Mouse (Mus musculus): ENCODE data around the gene Chst14. TPM values are rescaled to one million over a fixed set of nuclear protein-coding genes. Genes with fewer than 3 reads are reported as not detected.

Gene Chst14
- polyA plus RNA-seq, 1 experiment from 2014 or later, result 7.1 TPM

DNA sequence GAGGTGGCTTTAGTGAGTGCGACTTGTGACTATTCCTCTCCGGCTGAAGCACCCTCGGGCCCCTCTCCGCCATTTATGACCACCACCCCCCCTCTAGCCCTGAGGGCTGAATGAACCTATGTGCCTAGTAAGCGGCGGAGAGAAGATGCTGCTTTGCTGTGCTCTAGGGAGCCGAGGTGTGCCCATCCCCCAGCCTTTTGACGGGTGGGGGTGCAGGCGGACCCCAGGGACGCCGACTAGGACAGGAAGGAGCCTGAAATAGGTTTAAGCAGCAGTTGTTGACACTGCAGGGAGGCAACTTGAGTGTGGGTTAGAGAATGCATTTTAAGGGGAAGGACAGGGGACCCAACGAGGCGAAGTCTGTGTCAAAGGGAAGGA is 29.4 kb upstream of the Chst14 start:
- Histone ChIP-seq H3K4me3 (ENCODE audit: low read depth, low read length) (peak overlapping the region; percentile 34), H3K27me3 (replicated peaks; ENCODE audit: control insufficient read depth, insufficient read depth, low read length) (peaks cover 60% of the 10 kb centered on the region), H3K9me3 (replicated peaks; ENCODE audit: control insufficient read depth, low read length) (no peaks in the 10 kb centered on the region), H3K9ac (ENCODE audit: low read length) (peak overlapping the region; percentile 54), H3K4me1 (ENCODE audit: control insufficient read depth, insufficient read depth, low read length) (peaks cover 20% of the 10 kb centered on the region), H3K27ac (ENCODE audit: low read depth, low read length) (no peak overlapping the region), H3K4me2 (ENCODE audit: low read length) (peak overlapping the region; percentile 77), H3K36me3 (ENCODE audit: control insufficient read depth, insufficient read depth, low read length) (no peaks in the 10 kb centered on the region)
- DNase-seq (ENCODE audit: low spot score) (no peak), ATAC-seq (no peak)
- 1% methylated on average over 13 of the region's 13 CpGs for WGBS

GRCm38 (mm10) chr2:118897392-118897791 is 28.9 kb upstream of the Chst14 start:
- no peak for ATAC-seq
- DNase-seq (ENCODE audit: low spot score), result no peak
- peaks cover 20% of the 10 kb centered on the region for H3K4me1 ChIP-seq (ENCODE audit: control insufficient read depth, insufficient read depth, low read length)
- WGBS, result under 1% methylated on average over 7 of the region's 7 CpGs
- no peak overlapping the region for H3K27ac ChIP-seq (ENCODE audit: low read depth, low read length)
- H3K9me3 ChIP-seq (replicated peaks; ENCODE audit: control insufficient read depth, low read length), result no peaks in the 10 kb centered on the region
- H3K27me3 ChIP-seq (replicated peaks; ENCODE audit: control insufficient read depth, insufficient read depth, low read length), result peaks cover 60% of the 10 kb centered on the region
- peak overlapping the region; percentile 77 for H3K4me2 ChIP-seq (ENCODE audit: low read length)
- no peaks in the 10 kb centered on the region for H3K36me3 ChIP-seq (ENCODE audit: control insufficient read depth, insufficient read depth, low read length)
- peak overlapping the region; percentile 54; the same call in 1 of the 2 replicates for H3K9ac ChIP-seq (ENCODE audit: low read length)
- peak overlapping the region; percentile 34 for H3K4me3 ChIP-seq (ENCODE audit: low read depth, low read length)

GRCm38 (mm10) chr2:118897808-118898207 is 28.5 kb upstream of the Chst14 start:
- H3K4me3 ChIP-seq (ENCODE audit: low read depth, low read length), result no peak overlapping the region
- no peak for ATAC-seq

DNA sequence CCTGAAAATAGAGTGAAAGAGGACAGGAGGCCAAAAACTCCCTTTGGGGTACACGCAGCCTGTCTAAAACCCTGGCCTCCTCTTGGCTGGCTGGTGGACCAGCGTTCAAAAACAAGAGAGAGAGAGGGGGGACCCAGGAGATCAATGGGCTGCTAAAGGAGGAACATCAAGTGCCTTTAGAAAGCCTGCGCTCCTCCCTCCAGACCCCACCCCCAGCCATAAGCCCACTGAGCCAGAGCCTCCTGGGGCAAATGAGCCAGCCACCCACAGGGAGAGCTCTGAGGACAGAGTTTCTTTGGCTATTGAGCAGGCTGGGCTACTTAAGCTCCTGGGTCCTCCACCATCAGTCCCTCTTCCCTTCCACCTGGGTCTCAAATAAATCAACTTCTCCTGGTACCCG is 27.5 kb upstream of the Chst14 start:
- Histone ChIP-seq H3K9ac (ENCODE audit: low read length) (no peak overlapping the region), H3K4me2 (ENCODE audit: low read length) (no peak overlapping the region), H3K9me3 (replicated peaks; ENCODE audit: control insufficient read depth, low read length) (no peaks in the 10 kb centered on the region), H3K27ac (ENCODE audit: low read depth, low read length) (no peak overlapping the region), H3K4me1 (ENCODE audit: control insufficient read depth, insufficient read depth, low read length) (peaks cover 31% of the 10 kb centered on the region), H3K27me3 (replicated peaks; ENCODE audit: control insufficient read depth, insufficient read depth, low read length) (peaks cover 60% of the 10 kb centered on the region), H3K36me3 (ENCODE audit: control insufficient read depth, insufficient read depth, low read length) (no peaks in the 10 kb centered on the region), H3K4me3 (ENCODE audit: low read depth, low read length) (no peak overlapping the region)
- 0% methylated on average over 4 of the region's 4 CpGs for WGBS
- ATAC-seq, result no peak
- DNase-seq (ENCODE audit: low spot score), result no peak

More at GRCm38 (mm10) chr2:118897808-118898207, 28.5 kb upstream of the Chst14 start:
- Histone ChIP-seq H3K27me3 (replicated peaks; ENCODE audit: control insufficient read depth, insufficient read depth, low read length) (peaks cover 60% of the 10 kb centered on the region), H3K9ac (ENCODE audit: low read length) (no peak overlapping the region), H3K4me2 (ENCODE audit: low read length) (0 out of 2 replicates have a peak overlapping the region, but pooled peaks have one; percentile 77), H3K36me3 (ENCODE audit: control insufficient read depth, insufficient read depth, low read length) (no peaks in the 10 kb centered on the region), H3K4me1 (ENCODE audit: control insufficient read depth, insufficient read depth, low read length) (peaks cover 21% of the 10 kb centered on the region), H3K9me3 (replicated peaks; ENCODE audit: control insufficient read depth, low read length) (no peaks in the 10 kb centered on the region), H3K27ac (ENCODE audit: low read depth, low read length) (no peak overlapping the region)
- WGBS, result under 1% methylated on average over 11 of the region's 11 CpGs
- no peak for DNase-seq (ENCODE audit: low spot score)

GRCm38 (mm10) chr2:118899306-118899705 is 27.0 kb upstream of the Chst14 start:
- Histone ChIP-seq H3K36me3 (ENCODE audit: control insufficient read depth, insufficient read depth, low read length) (no peaks in the 10 kb centered on the region), H3K4me3 (ENCODE audit: low read depth, low read length) (no peak overlapping the region), H3K9ac (ENCODE audit: low read length) (no peak overlapping the region), H3K4me1 (ENCODE audit: control insufficient read depth, insufficient read depth, low read length) (peaks cover 36% of the 10 kb centered on the region), H3K4me2 (ENCODE audit: low read length) (no peak overlapping the region), H3K27me3 (replicated peaks; ENCODE audit: control insufficient read depth, insufficient read depth, low read length) (peaks cover 60% of the 10 kb centered on the region), H3K9me3 (replicated peaks; ENCODE audit: control insufficient read depth, low read length) (no peaks in the 10 kb centered on the region), H3K27ac (ENCODE audit: low read depth, low read length) (no peak overlapping the region)
- ATAC-seq, result no peak
- WGBS, result 10% methylated on average over 7 of the region's 7 CpGs
- no peak for DNase-seq (ENCODE audit: low spot score)

- H3K27ac ChIP-seq (ENCODE audit: low read depth, low read length), result no peak within 1 kb of the TSS
- peaks cover 40% of the 10 kb centered on the region for H3K4me1 ChIP-seq (ENCODE audit: control insufficient read depth, insufficient read depth, low read length)
- peak; percentile 38 for DNase-seq (ENCODE audit: low spot score)
- H3K36me3 ChIP-seq (ENCODE audit: control insufficient read depth, insufficient read depth, low read length), result no peaks in the 10 kb centered on the region
- peak within 1 kb of the TSS; percentile 64 for H3K9ac ChIP-seq (ENCODE audit: low read length)
- no peak for ATAC-seq
- H3K9me3 ChIP-seq (replicated peaks; ENCODE audit: control insufficient read depth, low read length), result no peaks in the 10 kb centered on the region
- 1% methylated on average over 32 of the region's 32 CpGs for WGBS
- H3K27me3 ChIP-seq (replicated peaks; ENCODE audit: control insufficient read depth, insufficient read depth, low read length), result peaks cover 51% of the 10 kb centered on the region
- H3K4me2 ChIP-seq (ENCODE audit: low read length), result peak within 1 kb of the TSS; percentile 99
- H3K4me3 ChIP-seq (ENCODE audit: low read depth, low read length), result peak within 1 kb of the TSS; percentile 90
Observed at GRCm38 (mm10) chr2:118899981-118900825, 26.1 kb upstream of the Chst14 start, which contains the start of gene Bahd1. TSS of gene Bahd1 (plus strand) at chr2:118900377.

DNA sequence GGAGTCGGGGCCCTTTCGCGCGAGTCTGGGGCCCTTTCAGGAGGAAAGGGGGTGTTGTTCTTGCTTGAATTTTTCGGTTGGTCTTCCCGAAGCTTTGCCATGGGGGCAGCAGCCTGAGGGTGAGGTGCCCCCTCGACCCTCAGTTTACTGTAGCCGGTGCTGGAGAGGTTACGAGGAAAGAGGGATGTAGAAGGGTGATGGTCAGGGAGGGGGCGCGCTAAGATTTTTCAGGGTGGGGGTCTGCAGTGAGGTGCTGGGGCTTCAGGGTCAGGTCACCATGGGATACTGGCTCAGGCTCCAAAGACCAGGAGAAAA is 25.5 kb upstream of the Chst14 start:
- Histone ChIP-seq H3K4me2 (ENCODE audit: low read length) (peak overlapping the region; percentile 99), H3K36me3 (ENCODE audit: control insufficient read depth, insufficient read depth, low read length) (no peaks in the 10 kb centered on the region), H3K4me3 (ENCODE audit: low read depth, low read length) (peak overlapping the region; percentile 90), H3K9me3 (replicated peaks; ENCODE audit: control insufficient read depth, low read length) (no peaks in the 10 kb centered on the region), H3K9ac (ENCODE audit: low read length) (peak overlapping the region; percentile 64), H3K27me3 (replicated peaks; ENCODE audit: control insufficient read depth, insufficient read depth, low read length) (peaks cover 45% of the 10 kb centered on the region), H3K4me1 (ENCODE audit: control insufficient read depth, insufficient read depth, low read length) (peaks cover 40% of the 10 kb centered on the region), H3K27ac (ENCODE audit: low read depth, low read length) (no peak overlapping the region)
- no peak for DNase-seq (ENCODE audit: low spot score)
- under 1% methylated on average over 11 of the region's 11 CpGs for WGBS
- ATAC-seq, result no peak

DNA sequence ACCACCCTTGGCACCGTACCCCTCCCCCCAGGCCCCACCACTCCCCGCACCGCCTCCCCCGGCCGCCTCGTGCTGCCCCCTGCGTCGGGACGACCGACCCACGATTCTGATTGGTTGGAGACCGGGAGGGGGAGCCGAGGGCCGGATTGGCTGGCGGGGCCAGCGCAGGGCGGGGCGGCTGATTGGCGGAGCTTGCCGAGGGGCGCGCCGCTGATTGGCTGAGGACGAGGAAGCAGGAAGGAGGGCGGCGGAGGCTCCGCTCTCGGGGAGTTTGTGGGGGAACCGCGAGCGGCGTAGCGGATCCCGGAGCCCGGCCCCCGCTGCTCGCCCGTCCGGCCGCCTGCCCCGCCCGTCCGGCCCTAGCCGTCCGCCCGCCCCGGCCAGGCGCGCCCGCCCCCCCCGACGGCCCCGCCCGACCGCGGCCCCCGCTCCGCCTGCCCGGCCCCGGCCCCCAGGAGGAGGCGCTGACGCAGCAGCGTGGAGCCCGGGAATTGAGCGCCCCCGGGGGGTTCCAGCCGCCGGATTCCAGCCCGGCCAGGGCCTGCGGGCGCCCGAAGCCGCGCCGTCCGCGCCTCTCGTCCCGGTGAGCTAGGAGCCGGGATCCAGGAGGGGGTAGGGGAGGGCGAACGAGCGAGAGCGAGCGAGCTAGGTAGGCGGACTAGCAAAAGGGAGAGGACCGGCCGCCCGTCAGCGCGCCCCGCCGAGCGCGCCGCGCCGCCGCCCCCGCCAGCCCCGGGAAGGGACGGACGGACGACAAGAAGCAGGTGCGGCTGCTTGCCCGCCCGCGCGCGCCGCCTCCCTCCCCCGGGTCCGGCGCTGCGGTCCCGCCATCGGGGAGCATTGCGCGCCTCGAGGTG is 24.9 kb upstream of the Chst14 start:
- H3K4me3 ChIP-seq (ENCODE audit: low read depth, low read length), result peak overlapping the region; percentile 90
- peaks cover 39% of the 10 kb centered on the region for H3K27me3 ChIP-seq (replicated peaks; ENCODE audit: control insufficient read depth, insufficient read depth, low read length)
- no peaks in the 10 kb centered on the region for H3K36me3 ChIP-seq (ENCODE audit: control insufficient read depth, insufficient read depth, low read length)
- H3K4me2 ChIP-seq (ENCODE audit: low read length), result peak overlapping the region; percentile 99
- under 1% methylated on average over 63 of the region's 120 CpGs for WGBS
- peak; percentile 95 for ATAC-seq
- peak overlapping the region; percentile 88 for H3K9ac ChIP-seq (ENCODE audit: low read length)
- H3K27ac ChIP-seq (ENCODE audit: low read depth, low read length), result peak overlapping the region; percentile 77
- peaks cover 38% of the 10 kb centered on the region for H3K4me1 ChIP-seq (ENCODE audit: control insufficient read depth, insufficient read depth, low read length)
- no peaks in the 10 kb centered on the region for H3K9me3 ChIP-seq (replicated peaks; ENCODE audit: control insufficient read depth, low read length)
- DNase-seq (ENCODE audit: low spot score), result peak; percentile 98

All from forebrain, embryonic 14.5 days (tissue).